In genomic region chrX:31223536-31223935, GRCm38 (mm10) we compare ENCODE assay signal across 15 mouse cellular contexts. TPM values are rescaled to one million over a fixed set of nuclear protein-coding genes. Genes with fewer than 3 reads are reported as not detected.
DNase-seq lines count a peak whose midpoint lies in the region; ATAC-seq and TF ChIP-seq lines count a peak whose summit lies in the region.
"Not testable (repeated sequence)": the region's sequence is repeated elsewhere in the genome, so short reads cannot be mapped to it uniquely, and the experiment has no call there.
"Had no signal": no experiment of that assay in that cellular context is flagged by ENCODE, and none has a peak within 500 bp of the region (broad histone marks: within the 10 kb centered on the region; RNA-seq: fewer than 3 reads in every experiment).

No protein-coding gene starts in this region.

- H3K36me3 ChIP-seq in embryonic facial prominence, embryonic 14.5 days (ENCODE audit: control insufficient read depth, insufficient read depth, low read length); heart, embryonic 10.5 days; limb, embryonic 10.5 days; midbrain, embryonic 11.5 days (ENCODE audit: control insufficient read depth, insufficient read depth, low read length): not testable (repeated sequence)

- not testable (repeated sequence) for TF ChIP-seq POLR2A in bone marrow, adult 2 months (IDR thresholded peaks at IDR 0.05; ENCODE audit: borderline replicate concordance, control insufficient read depth, low read depth, low read length)

- peaks cover 26% of the 10 kb centered on the region for H3K9me3 ChIP-seq in embryonic facial prominence, embryonic 14.5 days (ENCODE audit: control insufficient read depth, low read length)
- H3K9me3 ChIP-seq in heart, embryonic 10.5 days = peaks cover 30% of the 10 kb centered on the region
- H3K9me3 ChIP-seq in limb, embryonic 10.5 days (replicated peaks) = peaks cover 18% of the 10 kb centered on the region
- peaks cover 11% of the 10 kb centered on the region for H3K9me3 ChIP-seq in midbrain, embryonic 11.5 days (ENCODE audit: control insufficient read depth, low read length)

- not testable (repeated sequence) for ATAC-seq in embryonic facial prominence, embryonic 14.5 days (ENCODE audit: low read depth); midbrain, embryonic 11.5 days (ENCODE audit: low FRiP score)

- H3K4me2 ChIP-seq in embryonic facial prominence, embryonic 14.5 days (ENCODE audit: low read depth, low read length); midbrain, embryonic 11.5 days: not testable (repeated sequence)

- DNase-seq in adipocyte (ENCODE audit: low spot score) = peak; percentile 6
- peak; percentile 6 for DNase-seq in embryonic facial prominence, embryonic 14.5 days (ENCODE audit: low spot score)
- DNase-seq in heart, adult 11 months = peak; percentile 89
- peak; percentile 62 for DNase-seq in heart, embryonic 10.5 days (ENCODE audit: low spot score)
- peak; percentile 28 for DNase-seq in limb, embryonic 10.5 days (ENCODE audit: low spot score)
- DNase-seq in midbrain, embryonic 11.5 days (ENCODE audit: low spot score, missing footprints) = peak; percentile 79

- H3K4me3 ChIP-seq in bone marrow, adult 2 months (replicated peaks; ENCODE audit: control insufficient read depth, low read depth, low read length); embryonic facial prominence, embryonic 14.5 days (ENCODE audit: low read depth, low read length); heart, embryonic 10.5 days; limb, embryonic 10.5 days; midbrain, embryonic 11.5 days (ENCODE audit: low read depth, low read length): not testable (repeated sequence)

- H3K27me3 ChIP-seq in embryonic facial prominence, embryonic 14.5 days (replicated peaks; ENCODE audit: control insufficient read depth, insufficient read depth, low read length); heart, embryonic 10.5 days (ENCODE audit: insufficient read depth, poor library complexity, severe bottlenecking); limb, embryonic 10.5 days (ENCODE audit: low read depth, poor library complexity, severe bottlenecking); midbrain, embryonic 11.5 days (ENCODE audit: control insufficient read depth, insufficient read depth, low read length): not testable (repeated sequence)

- WGBS in bone marrow, adult 2 months = 74% methylated on average over 9 of the region's 9 CpGs
- WGBS in embryonic facial prominence, embryonic 14.5 days = 84% methylated on average over 9 of the region's 9 CpGs
- 79% methylated on average over 9 of the region's 9 CpGs for WGBS in heart, embryonic 10.5 days
- 86% methylated on average over 9 of the region's 9 CpGs for WGBS in limb, embryonic 10.5 days
- WGBS in midbrain, embryonic 11.5 days = 86% methylated on average over 9 of the region's 9 CpGs

- 0 out of 2 replicates have a peak, but pooled peaks have one; percentile 9 for TF ChIP-seq CTCF in bone marrow, adult 2 months (IDR thresholded peaks at IDR 0.05; ENCODE audit: control insufficient read depth, insufficient read depth, low read length)

- H3K9ac ChIP-seq in embryonic facial prominence, embryonic 14.5 days (ENCODE audit: low read depth, low read length); midbrain, embryonic 11.5 days (ENCODE audit: low read length): not testable (repeated sequence)

- H3K4me1 ChIP-seq in bone marrow, adult 2 months (ENCODE audit: control insufficient read depth, insufficient read depth, low read length); embryonic facial prominence, embryonic 14.5 days (ENCODE audit: control insufficient read depth, insufficient read depth, low read length); heart, embryonic 10.5 days; limb, embryonic 10.5 days; midbrain, embryonic 11.5 days (ENCODE audit: control insufficient read depth, insufficient read depth, low read length): not testable (repeated sequence)

- not testable (repeated sequence) for H3K27ac ChIP-seq in bone marrow, adult 2 months (ENCODE audit: control insufficient read depth, insufficient read depth, low read depth, low read length, poor library complexity); embryonic facial prominence, embryonic 14.5 days (replicated peaks; ENCODE audit: low read depth, low read length); heart, embryonic 10.5 days; limb, embryonic 10.5 days; midbrain, embryonic 11.5 days (ENCODE audit: low read depth, low read length)

RNA-seq across cellular contexts. Expression of gene Spin2f, which starts 30.2 kb away (rescaled TPM):
- polyA plus RNA-seq in bone marrow, adult 2 months (2011; ENCODE audit: insufficient read depth, insufficient read length, low replicate concordance, missing spikeins) = not detected in 2 replicates
- polyA plus RNA-seq in embryonic facial prominence, embryonic 14.5 days (2014; fragmentation: Nextera tagmentation; extraction: Ambion mirVana) = not detected in 2 replicates
- polyA plus RNA-seq in heart, embryonic 10.5 days (2016; fragmentation: Nextera tagmentation; extraction: Ambion mirVana) = not detected in 2 replicates
- not detected in 2 replicates for polyA plus RNA-seq in limb, embryonic 10.5 days (2016; fragmentation: Nextera tagmentation; extraction: Ambion mirVana)
- polyA plus RNA-seq in midbrain, embryonic 11.5 days (2014; fragmentation: Nextera tagmentation; extraction: Ambion mirVana) = not detected in 2 replicates
- polyA plus RNA-seq: activated CD4-positive, CD25-positive, alpha-beta regulatory T cell, adult 4 months; adrenal gland, adult 2 months; brain, embryonic 14.5 days; C2C12; CD4-positive, CD25-positive, alpha-beta regulatory T cell, adult 4 months; cerebellum, adult 2 months; G1E; Patski had no signal

Comparison
In these comparisons a context has a peak if more than half of its experiments do, and no peak if none do; other contexts are left out.
1. DNase-seq: peak in every context shown above with its lines; median percentile 89 in heart, adult 11 months; 79 in midbrain, embryonic 11.5 days; 62 in heart, embryonic 10.5 days; 28 in limb, embryonic 10.5 days; 6 in adipocyte; 6 in embryonic facial prominence, embryonic 14.5 days.